Mouse (Mus musculus) macrophage (primary cell): Measurements from ENCODE around the gene Tmed3. TPM values are rescaled to one million over a fixed set of nuclear protein-coding genes. Genes with fewer than 3 reads are reported as not detected.

Source experiments
- H3K27ac ChIP-seq: fragments of 350-480 bp; formaldehyde crosslinking; 2 replicates; pipeline ENCODE4 v1.9.0; 2021
- H3K36me3 ChIP-seq: fragments of 350-480 bp; formaldehyde crosslinking; 2 replicates; pipeline ENCODE4 v1.9.0; 2021; ENCODE audit errors: inconsistent target
- H3K4me3 ChIP-seq: fragments of 350-480 bp; formaldehyde crosslinking; 2 replicates; pipeline ENCODE4 v1.9.0; 2021; ENCODE audit errors: inconsistent target
- H3K79me2 ChIP-seq: fragments of 350-480 bp; formaldehyde crosslinking; 2 replicates; pipeline ENCODE4 v1.9.0; 2021; ENCODE audit errors: inconsistent target
- WGBS: methylation state at CpG from one replicate; pipeline ENCODE4 v1.1.7; 2026; ENCODE audit warnings: inconsistent platforms; ENCODE audit not compliant: missing documents; 5-methylcytosine and 5-hydroxymethylcytosine counted together
- polyA plus RNA-seq: library from polyadenylated mRNA; stranded (reverse); fragments of 250-400 nt; gene quantifications from 3 replicates; pipeline ENCODE4 v1.2.4, GENCODE M21; 2018; ENCODE audit warnings: inconsistent platforms
- total RNA-seq, 78 experiments: library from RNA; depleted of rRNA; stranded (reverse); fragments of 250-400 nt; gene quantifications; 1 replicate in 9 of 78; 2 replicates in 24 of 78; 3 replicates in 43 of 78; 4 replicates in 2 of 78; pipeline ENCODE4 v1.2.4; 2018; ENCODE audit warnings: inconsistent platforms in 56 of 78

The Tmed3 gene
- 10 to 100 TPM in 6 of 26 experiments, 1 to 10 TPM in 20; 2.2 to 28.1 (median 4.9) TPM for total RNA-seq (2018; cell fraction: chromatin; rRNA removed)
- total RNA-seq (2018; cell fraction: cytosol; rRNA removed), result 10 to 100 TPM; 60.0 to 95.1 (median 75.7) TPM
- 10 to 100 TPM; 11.6 to 66.9 (median 34.3) TPM for total RNA-seq (2018; cell fraction: nucleus; rRNA removed)
- 58.1 to 96.9 TPM (median 87.0 TPM) in 3 replicates for polyA plus RNA-seq

GRCm38 (mm10) chr9:89704265-89705196 is at the start of gene Tmed3:
Gene Tmed3 (minus strand): TSS chr9:89705068.
- WGBS, result 2% methylated on average over 50 of the region's 52 CpGs
- peak within 1 kb of the TSS; percentile 38 for H3K27ac ChIP-seq
- peak within 1 kb of the TSS; percentile 68 for H3K4me3 ChIP-seq
- no peaks in the 10 kb centered on the region for H3K79me2 ChIP-seq
- peaks cover 11% of the 10 kb centered on the region for H3K36me3 ChIP-seq

GRCm38 (mm10) chr9:89740041-89740440 is 35.2 kb upstream of the Tmed3 start:
- Histone ChIP-seq H3K4me3 (no peak overlapping the region), H3K79me2 (no peaks in the 10 kb centered on the region), H3K36me3 (no peaks in the 10 kb centered on the region), H3K27ac (no peak overlapping the region)

- Histone ChIP-seq H3K4me3 (no peak within 1 kb of the TSS), H3K36me3 (no peaks in the 10 kb centered on the region), H3K79me2 (no peaks in the 10 kb centered on the region), H3K27ac (no peak within 1 kb of the TSS)
- WGBS, result 8% methylated on average over 8 of the region's 8 CpGs
Measured at GRCm38 (mm10) chr9:89738295-89738694, 33.4 kb upstream of the Tmed3 start, which contains the start of gene Ankrd34c. Gene Ankrd34c (minus strand): TSS chr9:89738475.

GRCm38 (mm10) chr9:89737888-89738287 is 33.0 kb upstream of the Tmed3 start:
- H3K27ac ChIP-seq, result no peak overlapping the region
- no peaks in the 10 kb centered on the region for H3K36me3 ChIP-seq
- WGBS, result 6% methylated on average over 6 of the region's 6 CpGs

GRCm38 (mm10) chr9:89736932-89737705 is 32.3 kb upstream of the Tmed3 start:
- H3K4me3 ChIP-seq, result no peak overlapping the region
- WGBS, result 15% methylated on average over 20 of the region's 20 CpGs
- no peaks in the 10 kb centered on the region for H3K79me2 ChIP-seq
- H3K27ac ChIP-seq, result no peak overlapping the region
- H3K36me3 ChIP-seq, result no peaks in the 10 kb centered on the region

More at GRCm38 (mm10) chr9:89737888-89738287, 33.0 kb upstream of the Tmed3 start:
- no peaks in the 10 kb centered on the region for H3K79me2 ChIP-seq
- no peak overlapping the region for H3K4me3 ChIP-seq

- no peaks in the 10 kb centered on the region for H3K36me3 ChIP-seq
- H3K4me3 ChIP-seq, result no peak overlapping the region
- WGBS, result 23% methylated on average over 4 of the region's 4 CpGs
- no peaks in the 10 kb centered on the region for H3K79me2 ChIP-seq
- no peak overlapping the region for H3K27ac ChIP-seq
Measured at GRCm38 (mm10) chr9:89706906-89707305, 2.0 kb upstream of the Tmed3 start.

- peaks cover 4% of the 10 kb centered on the region for H3K36me3 ChIP-seq
- peak overlapping the region; percentile 68 for H3K4me3 ChIP-seq
- whole genome bisulfite sequencing, result 15% methylated on average over 10 of the region's 10 CpGs
- no peaks in the 10 kb centered on the region for H3K79me2 ChIP-seq
- no peak overlapping the region for H3K27ac ChIP-seq
Measured at GRCm38 (mm10) chr9:89705197-89705533, 297 bp upstream of the Tmed3 start.

- 36% methylated on average over 2 of the region's 2 CpGs for WGBS
- Histone ChIP-seq H3K79me2 (no peaks in the 10 kb centered on the region), H3K27ac (no peak overlapping the region), H3K4me3 (no peak overlapping the region), H3K36me3 (peaks cover 21% of the 10 kb centered on the region)
Measured at GRCm38 (mm10) chr9:89700910-89701457, 3.9 kb downstream of the Tmed3 start.

- H3K27ac ChIP-seq, result no peak overlapping the region
- H3K4me3 ChIP-seq, result no peak overlapping the region
- WGBS, result 80% methylated on average over 1 of the region's 1 CpGs
- peaks cover 16% of the 10 kb centered on the region for H3K36me3 ChIP-seq
- H3K79me2 ChIP-seq, result no peaks in the 10 kb centered on the region
Measured at GRCm38 (mm10) chr9:89695143-89695542, 9.7 kb downstream of the Tmed3 start.

- peaks cover 1% of the 10 kb centered on the region for H3K36me3 ChIP-seq
- H3K79me2 ChIP-seq, result no peaks in the 10 kb centered on the region
- 100% methylated on average over 2 of the region's 2 CpGs for WGBS
- H3K4me3 ChIP-seq, result no peak overlapping the region
- H3K27ac ChIP-seq, result no peak overlapping the region
Measured at GRCm38 (mm10) chr9:89693670-89694069, 11.2 kb downstream of the Tmed3 start.

GRCm38 (mm10) chr9:89689179-89689578 is 15.7 kb downstream of the Tmed3 start:
- Histone ChIP-seq H3K27ac (no peak overlapping the region), H3K36me3 (no peaks in the 10 kb centered on the region), H3K4me3 (no peak overlapping the region), H3K79me2 (no peaks in the 10 kb centered on the region)
- 100% methylated on average over 1 of the region's 1 CpGs for WGBS

GRCm38 (mm10) chr9:89687503-89688226 is 17.2 kb downstream of the Tmed3 start:
- Histone ChIP-seq H3K79me2 (no peaks in the 10 kb centered on the region), H3K4me3 (no peak overlapping the region), H3K27ac (no peak overlapping the region), H3K36me3 (no peaks in the 10 kb centered on the region)
- 60% methylated on average over 10 of the region's 10 CpGs for WGBS

GRCm38 (mm10) chr9:89686262-89686661 is 18.6 kb downstream of the Tmed3 start:
- no peak overlapping the region for H3K27ac ChIP-seq
- no peaks in the 10 kb centered on the region for H3K79me2 ChIP-seq
- no peak overlapping the region for H3K4me3 ChIP-seq
- 83% methylated on average over 2 of the region's 2 CpGs for WGBS
- no peaks in the 10 kb centered on the region for H3K36me3 ChIP-seq

- 73% methylated on average over 1 of the region's 1 CpGs for WGBS
- H3K36me3 ChIP-seq, result no peaks in the 10 kb centered on the region
- H3K79me2 ChIP-seq, result no peaks in the 10 kb centered on the region
- H3K4me3 ChIP-seq, result no peak overlapping the region
- no peak overlapping the region for H3K27ac ChIP-seq
Measured at GRCm38 (mm10) chr9:89678974-89679373, 25.9 kb downstream of the Tmed3 start.
